Mouse (Mus musculus): ENCODE measurements around the gene Slc39a9. TPM values are rescaled to one million over a fixed set of nuclear protein-coding genes. Genes with fewer than 3 reads are reported as not detected.

Gene Slc39a9
- polyA plus RNA-seq, 1 experiment = 31.0 TPM

DNA sequence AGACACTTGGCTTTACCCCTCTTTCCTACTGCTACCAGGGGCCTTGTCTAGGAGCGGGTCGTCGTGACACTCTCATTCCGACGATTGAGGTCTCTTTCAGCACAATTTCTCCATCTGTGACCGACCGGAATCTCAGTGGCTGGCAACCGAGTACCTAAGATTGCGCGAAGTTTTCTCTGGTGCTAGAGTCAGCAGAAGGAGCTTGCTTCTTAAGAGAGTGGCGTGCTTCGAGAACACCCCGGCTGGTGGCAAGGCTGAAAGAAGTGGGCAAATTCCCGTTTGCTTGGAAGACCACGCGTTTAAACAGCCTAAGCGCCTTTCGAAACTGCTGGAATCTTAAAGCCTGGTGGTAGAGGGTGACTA, 804 bp downstream of the Slc39a9 start:
- peaks cover 6% of the 10 kb centered on the region for H3K4me1 ChIP-seq (ENCODE audit: control insufficient read depth, insufficient read depth, low read length)
- no peak for TF ChIP-seq POLR2A (IDR thresholded peaks at IDR 0.05; ENCODE audit: extremely low read depth, insufficient read depth, low read length)
- TF ChIP-seq CTCF (IDR thresholded peaks at IDR 0.05; ENCODE audit: extremely low read depth, insufficient read depth, low read length) = no peak
- H3K27ac ChIP-seq (ENCODE audit: insufficient read depth, low read length) = no peak overlapping the region
- H3K4me3 ChIP-seq (ENCODE audit: insufficient read depth, low read length) = peak overlapping the region; percentile 90

DNA sequence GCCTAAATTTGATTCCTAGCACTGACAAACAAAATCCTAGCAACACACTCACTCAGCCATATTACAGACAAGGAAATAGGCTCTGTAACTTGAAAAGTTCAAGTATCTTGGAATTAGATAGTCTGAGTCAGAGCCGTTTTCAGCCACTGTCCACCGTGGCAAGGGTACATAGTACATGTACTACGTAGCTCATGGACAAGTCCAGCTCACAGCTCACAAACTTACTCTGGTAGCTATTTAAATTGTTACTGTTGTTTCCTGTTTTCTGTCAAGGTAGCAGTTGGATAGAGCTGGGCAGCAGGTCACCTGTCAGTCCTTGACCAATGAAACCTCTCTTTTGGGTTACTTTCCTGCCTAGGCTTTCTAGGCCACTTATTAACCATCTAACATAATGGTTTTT, 2.7 kb downstream of the Slc39a9 start:
- Histone ChIP-seq H3K27ac (ENCODE audit: insufficient read depth, low read length) (no peak overlapping the region), H3K4me1 (ENCODE audit: control insufficient read depth, insufficient read depth, low read length) (peaks cover 6% of the 10 kb centered on the region), H3K4me3 (ENCODE audit: insufficient read depth, low read length) (no peak overlapping the region)
- TF ChIP-seq CTCF (IDR thresholded peaks at IDR 0.05; ENCODE audit: extremely low read depth, insufficient read depth, low read length) (no peak), POLR2A (IDR thresholded peaks at IDR 0.05; ENCODE audit: extremely low read depth, insufficient read depth, low read length) (no peak)

DNA sequence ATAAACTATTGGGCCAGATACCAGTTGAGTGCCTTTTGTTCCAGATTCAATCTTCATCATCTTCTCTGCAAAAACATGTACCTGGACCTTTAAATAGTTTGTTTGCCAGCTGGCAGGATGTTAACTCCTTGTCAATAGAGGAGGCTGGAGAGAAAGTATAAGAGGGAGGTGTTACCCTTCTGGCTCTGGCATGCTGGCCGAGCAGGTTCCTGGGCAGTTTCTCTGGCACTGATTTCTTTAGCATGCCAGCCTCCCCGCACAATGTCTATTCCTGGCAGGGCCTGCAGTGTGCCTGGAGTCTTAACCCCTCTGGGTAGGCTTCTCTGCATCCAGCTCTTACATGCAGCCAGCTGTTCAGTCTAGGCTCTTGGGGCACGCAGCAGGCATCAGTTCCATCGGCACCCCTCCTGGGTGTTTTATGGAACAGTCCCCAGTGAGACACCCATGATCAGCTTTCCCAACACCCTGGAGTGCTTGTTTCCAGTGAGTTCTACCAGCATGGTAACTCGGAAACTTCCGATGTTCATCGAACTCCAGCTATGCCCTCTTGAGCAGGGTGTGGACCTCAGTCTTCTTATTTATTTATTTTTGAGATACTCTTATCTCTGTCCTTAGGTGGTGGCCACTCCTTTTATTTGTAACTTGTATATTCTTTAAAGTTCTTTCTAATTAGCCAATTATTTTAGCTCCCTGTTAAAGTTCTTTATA, 10.4 kb downstream of the Slc39a9 start:
- no peaks in the 10 kb centered on the region for H3K4me1 ChIP-seq (ENCODE audit: control insufficient read depth, insufficient read depth, low read length)
- no peak overlapping the region for H3K4me3 ChIP-seq (ENCODE audit: insufficient read depth, low read length)
- TF ChIP-seq POLR2A (IDR thresholded peaks at IDR 0.05; ENCODE audit: extremely low read depth, insufficient read depth, low read length) = no peak
- no peak for TF ChIP-seq CTCF (IDR thresholded peaks at IDR 0.05; ENCODE audit: extremely low read depth, insufficient read depth, low read length)
- no peak overlapping the region for H3K27ac ChIP-seq (ENCODE audit: insufficient read depth, low read length)

GRCm38 (mm10) chr12:80654659-80655025, 11.0 kb downstream of the Slc39a9 start:
- Histone ChIP-seq H3K27ac (ENCODE audit: insufficient read depth, low read length) (no peak overlapping the region), H3K4me1 (ENCODE audit: control insufficient read depth, insufficient read depth, low read length) (no peaks in the 10 kb centered on the region), H3K4me3 (ENCODE audit: insufficient read depth, low read length) (no peak overlapping the region)
- TF ChIP-seq POLR2A (IDR thresholded peaks at IDR 0.05; ENCODE audit: extremely low read depth, insufficient read depth, low read length) (no peak), CTCF (IDR thresholded peaks at IDR 0.05; ENCODE audit: extremely low read depth, insufficient read depth, low read length) (no peak)

DNA sequence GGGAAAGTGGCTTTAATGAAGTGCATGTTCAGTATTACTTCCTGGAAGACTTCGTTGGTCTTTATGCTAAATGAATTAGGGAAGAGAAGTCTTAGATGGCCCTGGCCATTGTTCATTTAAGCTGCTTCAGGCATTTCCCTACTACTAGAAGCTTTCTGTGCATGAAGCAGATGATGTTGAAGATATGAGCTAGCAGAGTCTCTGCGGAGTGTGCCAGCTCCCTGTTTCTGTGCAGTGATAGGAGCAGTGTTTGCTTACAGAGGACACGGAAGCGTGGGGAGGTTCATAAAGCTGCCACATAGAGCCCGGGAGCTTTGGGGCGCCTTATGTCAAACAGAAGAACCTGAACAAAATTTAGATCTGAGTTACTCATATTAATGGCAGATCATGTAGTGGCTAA, 15.0 kb downstream of the Slc39a9 start:
- Histone ChIP-seq H3K27ac (ENCODE audit: insufficient read depth, low read length) (no peak overlapping the region), H3K4me3 (ENCODE audit: insufficient read depth, low read length) (no peak overlapping the region)
- TF ChIP-seq CTCF (IDR thresholded peaks at IDR 0.05; ENCODE audit: extremely low read depth, insufficient read depth, low read length) (no peak), POLR2A (IDR thresholded peaks at IDR 0.05; ENCODE audit: extremely low read depth, insufficient read depth, low read length) (no peak)

GRCm38 (mm10) chr12:80662322-80662721, 18.6 kb downstream of the Slc39a9 start:
- TF ChIP-seq POLR2A (IDR thresholded peaks at IDR 0.05; ENCODE audit: extremely low read depth, insufficient read depth, low read length) (no peak), CTCF (IDR thresholded peaks at IDR 0.05; ENCODE audit: extremely low read depth, insufficient read depth, low read length) (no peak)
- H3K27ac ChIP-seq (ENCODE audit: insufficient read depth, low read length) = no peak overlapping the region
- no peaks in the 10 kb centered on the region for H3K4me1 ChIP-seq (ENCODE audit: control insufficient read depth, insufficient read depth, low read length)
- no peak overlapping the region for H3K4me3 ChIP-seq (ENCODE audit: insufficient read depth, low read length)

More for the DNA sequence above, 15.0 kb downstream of the Slc39a9 start:
- no peaks in the 10 kb centered on the region for H3K4me1 ChIP-seq (ENCODE audit: control insufficient read depth, insufficient read depth, low read length)

GRCm38 (mm10) chr12:80663935-80664334, 20.3 kb downstream of the Slc39a9 start:
- no peak overlapping the region for H3K27ac ChIP-seq (ENCODE audit: insufficient read depth, low read length)
- H3K4me1 ChIP-seq (ENCODE audit: control insufficient read depth, insufficient read depth, low read length) = no peaks in the 10 kb centered on the region
- no peak for TF ChIP-seq CTCF (IDR thresholded peaks at IDR 0.05; ENCODE audit: extremely low read depth, insufficient read depth, low read length)
- no peak for TF ChIP-seq POLR2A (IDR thresholded peaks at IDR 0.05; ENCODE audit: extremely low read depth, insufficient read depth, low read length)
- no peak overlapping the region for H3K4me3 ChIP-seq (ENCODE audit: insufficient read depth, low read length)

GRCm38 (mm10) chr12:80668391-80668790, 24.7 kb downstream of the Slc39a9 start:
- Histone ChIP-seq H3K4me3 (ENCODE audit: insufficient read depth, low read length) (no peak overlapping the region), H3K4me1 (ENCODE audit: control insufficient read depth, insufficient read depth, low read length) (no peaks in the 10 kb centered on the region), H3K27ac (ENCODE audit: insufficient read depth, low read length) (no peak overlapping the region)
- TF ChIP-seq POLR2A (IDR thresholded peaks at IDR 0.05; ENCODE audit: extremely low read depth, insufficient read depth, low read length) (no peak), CTCF (IDR thresholded peaks at IDR 0.05; ENCODE audit: extremely low read depth, insufficient read depth, low read length) (no peak)

DNA sequence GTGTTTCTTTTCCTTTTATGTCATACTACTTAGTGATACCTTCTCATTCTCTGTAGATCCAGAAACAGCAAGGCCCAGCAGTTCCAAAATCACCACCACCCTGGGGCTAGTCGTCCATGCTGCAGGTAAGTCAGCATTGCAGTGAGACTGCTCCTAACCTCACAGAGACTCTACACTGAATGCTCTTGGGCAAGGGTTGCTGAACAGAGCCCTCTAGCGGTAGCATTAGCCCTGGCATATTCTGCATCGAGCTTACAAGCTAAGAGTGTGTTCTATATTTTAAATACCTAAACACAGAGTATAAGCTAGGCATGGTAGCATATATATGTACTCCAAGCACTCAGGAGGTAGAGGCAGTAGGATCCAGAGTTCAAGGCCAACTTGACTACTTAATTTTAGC, 29.5 kb downstream of the Slc39a9 start:
- TF ChIP-seq POLR2A (IDR thresholded peaks at IDR 0.05; ENCODE audit: extremely low read depth, insufficient read depth, low read length) = no peak
- peak; percentile 78 for TF ChIP-seq CTCF (IDR thresholded peaks at IDR 0.05; ENCODE audit: extremely low read depth, insufficient read depth, low read length)
- no peak overlapping the region for H3K27ac ChIP-seq (ENCODE audit: insufficient read depth, low read length)

GRCm38 (mm10) chr12:80681340-80681739, 37.7 kb downstream of the Slc39a9 start:
- no peaks in the 10 kb centered on the region for H3K4me1 ChIP-seq (ENCODE audit: control insufficient read depth, insufficient read depth, low read length)
- no peak overlapping the region for H3K27ac ChIP-seq (ENCODE audit: insufficient read depth, low read length)
- H3K4me3 ChIP-seq (ENCODE audit: insufficient read depth, low read length) = no peak overlapping the region
- TF ChIP-seq POLR2A (IDR thresholded peaks at IDR 0.05; ENCODE audit: extremely low read depth, insufficient read depth, low read length) (no peak), CTCF (IDR thresholded peaks at IDR 0.05; ENCODE audit: extremely low read depth, insufficient read depth, low read length) (peak; percentile 69)

More for the DNA sequence above, 29.5 kb downstream of the Slc39a9 start:
- Histone ChIP-seq H3K4me3 (ENCODE audit: insufficient read depth, low read length) (no peak overlapping the region), H3K4me1 (ENCODE audit: control insufficient read depth, insufficient read depth, low read length) (no peaks in the 10 kb centered on the region)
